Mouse (Mus musculus): ENCODE results near the gene Pcolce2.

Pcolce2 gene

DNA sequence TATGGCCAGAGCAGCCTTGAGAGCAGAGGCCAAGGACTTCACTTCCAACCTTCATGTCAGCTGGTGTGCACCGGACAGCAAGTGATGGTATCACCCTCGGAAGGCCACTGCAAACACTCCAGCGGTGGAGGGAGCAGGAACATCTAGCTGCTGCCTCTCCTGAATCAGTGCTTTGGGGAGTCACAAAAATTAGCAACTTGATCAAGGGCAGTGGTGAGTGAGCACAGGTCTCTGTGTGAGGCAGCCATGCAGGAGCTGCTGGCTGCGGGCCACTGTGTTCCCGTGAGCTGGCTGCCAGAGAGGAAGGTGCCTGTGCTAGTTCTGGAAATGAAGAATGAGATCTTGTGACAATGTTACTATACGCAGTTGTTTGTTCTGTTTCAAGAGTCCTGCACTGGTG lies 16.0 kb downstream of the Pcolce2 start:
- in situ Hi-C loops (cut with MboI, MseI) = no loop called here

DNA sequence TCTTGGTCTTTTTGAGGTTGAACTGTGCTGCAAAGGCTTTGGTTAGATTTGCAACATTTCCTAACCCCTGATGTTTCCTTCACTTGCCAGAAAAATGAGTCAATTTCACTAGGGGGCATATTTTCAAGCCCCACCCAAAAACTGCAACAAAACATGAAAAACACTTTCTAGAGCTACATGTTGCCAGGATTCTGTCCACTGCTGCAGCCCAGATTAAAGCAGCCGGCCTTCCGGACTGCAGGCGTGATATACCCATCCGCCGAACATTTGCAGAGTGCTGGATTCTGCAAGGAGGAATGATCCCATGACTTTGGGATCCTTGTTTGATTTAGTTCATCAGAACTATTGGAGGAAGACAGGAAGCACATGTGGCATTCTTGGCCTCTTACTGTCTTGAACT lies 17.0 kb downstream of the Pcolce2 start:
- in situ Hi-C loops (cut with MboI, MseI) = no loop called here

DNA sequence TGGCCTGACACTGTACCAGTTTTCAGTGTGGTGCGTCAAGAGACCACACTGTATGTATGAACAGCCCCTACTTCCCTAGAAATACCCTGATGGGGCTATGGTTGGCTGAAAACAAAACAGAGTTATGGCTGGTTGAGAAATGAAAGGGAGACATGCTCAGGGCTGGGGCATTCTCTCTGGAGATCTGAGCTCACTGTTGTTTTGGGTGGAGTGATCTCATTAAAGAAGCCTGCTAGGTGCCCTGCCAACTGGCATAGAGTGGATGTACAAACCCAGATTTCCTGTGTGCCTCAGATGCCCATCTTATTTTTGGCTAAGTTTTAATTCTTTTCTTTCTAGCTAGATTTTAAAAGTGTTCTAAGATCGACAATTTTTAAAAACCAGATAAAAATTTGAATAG lies 20.5 kb downstream of the Pcolce2 start:
- in situ Hi-C loops (cut with MboI, MseI) = no loop called here

DNA sequence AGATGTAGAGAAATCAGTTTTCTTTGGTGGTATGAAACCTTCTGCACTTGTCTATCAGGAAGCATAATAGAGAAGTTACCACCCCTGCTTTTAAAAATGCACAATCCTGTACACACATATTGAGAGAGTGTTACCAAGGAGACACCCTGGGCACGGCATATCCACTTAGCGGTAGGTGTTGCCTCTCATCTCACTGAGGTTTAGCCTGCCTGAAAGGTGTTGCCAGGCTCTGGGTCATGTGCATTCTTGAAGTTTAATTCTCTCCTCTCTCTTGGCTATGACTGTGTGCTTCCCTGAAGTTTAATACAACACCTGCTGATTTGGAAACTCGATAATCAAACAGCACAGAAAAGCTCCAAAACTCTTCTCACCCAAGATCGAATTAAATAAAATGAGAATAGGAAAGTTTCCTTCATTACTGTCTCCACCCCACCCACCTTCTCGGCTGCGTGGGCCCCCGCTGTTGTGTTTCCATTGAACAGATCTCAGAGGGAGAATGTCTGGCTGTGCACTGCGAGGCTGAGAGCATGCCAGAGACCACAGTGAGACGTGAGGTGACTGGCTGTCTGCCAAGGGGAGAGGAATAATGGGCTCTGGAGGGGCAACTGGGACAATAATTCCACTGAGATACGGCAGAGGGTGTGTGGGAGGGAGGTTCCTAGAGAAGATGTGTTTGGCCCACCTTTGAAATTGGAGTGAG lies 27.0 kb downstream of the Pcolce2 start:
- in situ Hi-C loops (cut with MboI, MseI) = no loop called here

DNA sequence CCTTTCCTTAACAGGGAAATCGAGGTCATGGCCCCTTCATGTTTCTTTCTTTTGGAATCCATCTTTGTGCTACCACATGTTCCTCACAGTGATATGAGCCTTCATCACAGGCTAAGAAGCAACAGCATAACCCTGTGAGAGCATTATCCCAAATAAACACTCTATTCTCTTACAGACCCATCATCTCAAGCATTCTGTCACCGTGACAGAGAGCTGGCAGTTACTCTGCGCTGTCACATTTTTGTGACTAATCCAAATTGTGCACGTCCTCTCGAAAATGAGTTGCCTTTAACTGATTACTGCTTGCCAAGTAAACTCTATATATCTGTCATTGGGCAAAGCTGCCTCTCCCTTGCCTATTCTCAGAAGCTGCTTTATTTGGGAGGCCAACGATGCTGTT lies 28.4 kb downstream of the Pcolce2 start:
- in situ Hi-C loops (cut with MboI, MseI) = no loop called here

DNA sequence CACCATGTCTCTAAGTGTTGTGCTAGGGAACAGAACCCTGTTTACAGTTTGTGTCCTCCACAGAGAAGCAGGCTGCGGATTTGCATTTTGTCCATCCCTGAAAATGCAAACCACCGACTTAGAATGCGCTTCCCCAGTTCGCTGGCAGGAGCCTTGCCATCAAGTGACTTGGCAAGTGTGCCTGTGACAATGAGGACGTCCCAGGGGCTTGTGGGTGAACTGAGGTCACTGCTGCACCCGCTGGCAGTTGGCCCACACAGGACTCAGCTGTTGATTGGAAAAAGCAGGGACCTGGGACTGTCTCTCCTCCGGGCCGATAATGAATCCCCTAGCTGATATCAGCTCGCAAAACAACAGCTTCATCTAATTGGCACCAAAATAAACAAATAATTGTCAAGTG lies 30.4 kb downstream of the Pcolce2 start:
- in situ Hi-C loops (cut with MboI, MseI) = no loop called here

DNA sequence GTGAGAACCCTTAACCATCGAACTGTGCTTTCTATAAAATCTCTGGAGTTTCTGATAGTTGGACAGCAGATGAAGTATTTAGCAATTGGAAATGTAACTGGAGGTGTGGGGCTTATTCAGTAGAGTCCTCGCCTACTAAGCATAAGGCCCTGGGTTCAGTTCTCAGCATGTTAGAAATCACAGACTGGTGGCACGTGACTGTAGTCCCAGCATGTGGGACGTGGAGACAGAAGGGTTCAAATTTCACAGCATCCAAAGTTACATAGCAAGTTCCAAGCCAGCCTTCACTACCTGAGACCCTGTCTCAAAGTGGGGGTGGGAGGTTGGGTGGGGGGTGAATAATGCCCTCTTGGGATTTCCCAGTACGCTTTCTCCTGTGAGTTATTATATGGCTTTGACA lies 30.9 kb downstream of the Pcolce2 start:
- in situ Hi-C loops (cut with MboI, MseI) = no loop called here

DNA sequence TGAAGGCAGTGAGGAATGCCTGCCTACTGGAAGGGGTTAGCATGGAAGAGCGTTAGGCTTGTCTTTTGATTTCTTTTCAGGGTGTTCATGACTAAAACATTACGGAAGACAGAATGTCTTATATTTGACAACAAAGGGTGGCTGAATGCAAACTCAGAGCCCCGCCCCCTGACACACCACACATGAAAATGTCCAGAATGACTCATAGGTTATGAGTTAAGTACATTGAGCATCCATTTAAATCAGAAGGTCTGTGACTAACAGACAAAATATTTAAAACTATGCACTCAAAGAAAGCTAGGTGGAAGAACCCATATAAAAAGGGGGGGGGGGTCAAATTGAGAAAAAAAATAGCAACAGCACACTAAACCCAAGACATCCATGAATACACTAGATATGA lies 34.9 kb downstream of the Pcolce2 start:
- in situ Hi-C loops (cut with MboI, MseI) = no loop called here

DNA sequence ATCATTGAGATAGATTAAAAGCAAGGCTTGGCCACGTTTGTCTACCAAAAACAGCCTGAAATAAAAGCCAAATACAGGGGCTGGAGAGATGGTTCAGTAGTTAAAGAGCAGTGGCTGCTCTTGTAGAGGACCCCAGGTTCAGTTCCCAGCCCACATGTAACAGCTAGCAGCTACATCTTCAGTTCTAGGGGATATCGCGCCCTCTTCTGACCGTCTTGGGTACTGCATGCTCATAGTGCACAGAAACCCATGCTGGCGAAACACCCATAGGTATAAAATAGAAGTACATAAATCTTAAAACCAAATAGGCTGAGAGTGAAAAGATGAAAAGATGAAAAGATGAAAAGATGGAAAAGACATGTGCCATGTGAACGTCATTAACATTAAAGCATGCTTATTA lies 35.4 kb downstream of the Pcolce2 start:
- in situ Hi-C loops (cut with MboI, MseI) = no loop called here

DNA sequence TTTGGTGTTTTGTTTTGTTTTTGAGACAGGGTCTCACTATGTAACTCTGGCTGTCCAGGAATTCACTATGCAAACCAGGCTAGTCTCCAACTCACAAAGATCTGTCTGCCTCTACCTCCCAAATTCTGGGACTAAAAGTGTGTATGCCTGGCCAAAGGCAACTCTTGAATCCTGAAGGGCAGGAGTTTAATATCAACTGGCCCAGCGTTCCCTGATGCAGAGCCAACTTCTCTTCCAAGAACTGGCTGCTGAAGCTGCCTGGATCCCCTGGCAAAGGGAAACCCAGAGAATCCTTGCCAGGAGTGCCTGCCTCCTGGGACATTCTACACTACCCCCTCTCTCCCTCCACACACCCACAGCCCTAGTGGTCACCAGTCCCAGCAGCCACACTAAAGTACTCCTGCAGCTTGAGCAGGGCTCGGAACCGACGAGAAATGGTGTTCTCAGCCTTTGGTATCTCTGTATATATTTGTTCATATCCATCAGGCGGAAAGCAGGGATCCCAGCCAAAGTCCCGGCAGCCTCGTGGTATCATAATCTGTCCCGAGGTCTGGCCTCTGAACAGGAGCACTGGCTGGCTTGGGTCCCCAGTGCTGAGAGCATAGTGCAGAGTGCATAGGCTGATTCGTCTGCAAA lies 37.8 kb downstream of the Pcolce2 start:
- in situ Hi-C loops (cut with MboI, MseI) = no loop called here

DNA sequence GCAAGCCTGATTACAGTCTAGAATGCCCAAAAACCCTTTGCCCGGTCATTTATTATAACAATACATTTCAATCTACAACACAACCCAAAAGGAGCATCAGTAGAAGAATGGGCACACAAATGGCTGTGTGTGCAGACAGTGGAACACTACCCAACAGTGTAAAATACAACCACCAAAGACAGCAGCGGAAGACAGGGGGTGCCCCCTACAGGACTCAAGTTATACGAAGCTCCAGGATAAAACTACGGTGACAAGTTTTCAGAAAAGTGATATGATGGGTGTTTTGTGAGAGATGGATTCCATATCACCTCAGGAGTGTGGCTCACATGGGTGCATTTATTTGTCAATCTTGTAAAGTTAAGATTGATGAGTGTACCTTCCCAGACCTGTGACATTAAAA lies 38.6 kb downstream of the Pcolce2 start:
- in situ Hi-C loops (cut with MboI, MseI) = no loop called here

DNA sequence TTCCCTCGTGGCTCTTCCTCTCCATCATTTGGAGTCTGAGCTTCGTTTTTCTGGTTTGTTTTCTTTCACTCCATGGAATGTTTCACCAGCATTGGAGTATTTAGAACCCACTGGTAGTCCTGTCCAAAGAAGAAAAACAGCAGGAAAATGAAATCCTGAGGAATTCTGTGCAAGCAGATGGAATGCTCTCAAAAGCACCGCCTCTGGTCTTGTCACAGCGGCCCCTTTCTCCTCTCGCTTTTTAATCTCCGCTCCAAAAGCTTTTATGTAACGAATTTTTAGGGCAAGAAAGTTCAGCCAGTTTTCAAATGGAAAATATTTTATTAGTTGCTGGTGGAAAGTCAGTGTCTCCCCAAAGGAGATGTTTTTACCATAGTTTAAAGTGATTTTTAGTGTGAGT lies 42.6 kb downstream of the Pcolce2 start:
- in situ Hi-C loops (cut with MboI, MseI) = loop anchor here (5.0 to 10.0 kb wide), 2 partner anchors 85 to 138 kb away; no protein-coding TSS in a partner anchor

DNA sequence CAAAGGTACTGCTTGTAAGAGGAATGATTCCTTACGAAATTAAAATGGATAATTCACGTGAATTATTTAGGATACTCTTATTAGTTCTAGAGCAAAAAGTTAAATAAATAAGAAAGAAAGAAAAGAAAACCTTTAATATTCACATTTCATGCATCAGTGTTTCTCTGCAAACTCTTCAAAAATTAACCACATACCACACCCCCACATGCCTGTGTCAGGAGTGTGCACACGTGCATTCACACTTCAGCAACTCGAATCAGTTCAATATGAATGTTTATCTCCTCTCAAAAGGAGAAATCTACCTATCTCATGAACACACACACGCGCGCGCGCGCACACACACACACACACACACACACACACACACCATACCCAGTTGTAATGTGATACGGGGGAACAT lies 43.3 kb downstream of the Pcolce2 start:
- in situ Hi-C loops (cut with MboI, MseI) = loop anchor here (5.0 to 10.0 kb wide), 2 partner anchors 86 to 138 kb away; no protein-coding TSS in a partner anchor

DNA sequence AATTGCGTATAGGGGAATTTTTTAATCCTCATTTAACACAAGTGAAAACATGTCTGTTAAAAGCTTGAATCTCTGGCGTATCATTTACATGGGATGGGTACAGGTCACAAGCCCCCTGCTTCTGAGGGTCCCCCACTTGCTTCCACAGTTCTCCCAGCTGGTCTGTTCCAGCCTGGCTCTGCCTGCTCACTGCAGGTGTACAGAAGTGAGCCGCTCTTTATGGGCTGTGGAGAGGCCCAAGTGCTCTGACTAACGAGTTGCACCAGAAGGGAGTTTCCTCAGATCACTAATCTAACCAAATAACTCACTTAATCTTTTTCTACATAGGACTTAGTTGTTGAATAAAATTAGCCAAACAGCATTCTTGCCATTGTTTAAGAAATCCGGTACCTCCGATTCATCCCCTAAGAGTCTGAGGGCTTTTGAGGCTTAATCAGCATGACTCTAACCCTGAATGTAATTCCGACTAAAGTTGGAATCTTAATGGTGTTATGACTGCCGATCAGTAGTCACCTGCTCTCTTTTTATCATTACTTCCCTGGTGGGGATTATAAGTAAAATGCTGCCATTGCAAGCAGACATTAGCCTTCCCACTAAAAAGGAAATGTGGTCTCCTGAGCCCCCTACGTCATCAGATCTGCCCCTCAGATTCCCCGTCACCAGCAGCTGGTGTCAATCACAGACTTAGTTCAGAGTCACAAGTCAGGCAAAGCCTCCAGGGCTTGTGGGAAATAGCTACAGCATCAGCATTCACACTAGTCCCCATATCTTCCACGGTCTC lies 48.4 kb downstream of the Pcolce2 start:
- in situ Hi-C loops (cut with MboI, MseI) = loop anchor here (10.0 kb wide), 1 partner anchor 91 kb away; no protein-coding TSS in a partner anchor

DNA sequence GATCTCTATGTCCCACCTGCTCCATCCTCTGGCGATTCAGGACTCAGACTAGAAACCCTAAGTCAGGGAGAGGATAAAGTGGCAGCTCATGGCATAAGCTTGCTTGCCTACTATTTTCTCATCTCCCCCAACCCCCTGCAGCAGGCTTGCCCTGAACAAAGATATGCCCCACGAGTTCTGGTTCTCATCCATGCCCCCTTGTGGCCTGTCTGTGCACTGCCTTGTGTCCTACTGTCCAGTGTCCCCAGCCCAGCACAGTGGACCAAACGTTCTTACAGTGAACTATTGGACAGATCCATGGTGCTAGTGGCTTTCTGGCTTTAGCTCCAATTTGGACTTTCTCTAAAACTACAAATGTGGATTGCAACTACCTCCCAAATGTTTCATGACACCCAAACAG lies 50.7 kb downstream of the Pcolce2 start:
- in situ Hi-C loops (cut with MboI, MseI) = loop anchor here (10.0 kb wide), 1 partner anchor 93 kb away; no protein-coding TSS in a partner anchor

DNA sequence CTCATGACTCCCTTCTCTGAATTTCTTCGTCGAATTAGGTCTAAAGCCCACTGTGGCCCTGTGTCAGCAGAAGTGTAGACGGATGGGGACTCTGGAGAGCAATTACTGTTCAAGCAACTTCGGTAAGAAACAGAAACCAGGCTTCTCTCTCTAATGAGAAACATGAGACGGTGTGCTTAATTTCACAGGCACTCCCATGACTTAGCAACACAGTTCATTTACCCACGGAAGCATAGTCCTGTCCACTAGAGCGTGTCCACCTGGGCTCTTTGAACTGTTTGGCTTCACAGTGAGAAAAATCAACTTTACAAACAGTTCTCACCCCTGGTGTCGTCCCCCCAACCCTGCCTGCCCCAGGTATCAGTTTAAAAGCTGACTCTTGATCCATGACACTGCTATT lies 55.4 kb downstream of the Pcolce2 start:
- in situ Hi-C loops (cut with MboI, MseI) = no loop called here

DNA sequence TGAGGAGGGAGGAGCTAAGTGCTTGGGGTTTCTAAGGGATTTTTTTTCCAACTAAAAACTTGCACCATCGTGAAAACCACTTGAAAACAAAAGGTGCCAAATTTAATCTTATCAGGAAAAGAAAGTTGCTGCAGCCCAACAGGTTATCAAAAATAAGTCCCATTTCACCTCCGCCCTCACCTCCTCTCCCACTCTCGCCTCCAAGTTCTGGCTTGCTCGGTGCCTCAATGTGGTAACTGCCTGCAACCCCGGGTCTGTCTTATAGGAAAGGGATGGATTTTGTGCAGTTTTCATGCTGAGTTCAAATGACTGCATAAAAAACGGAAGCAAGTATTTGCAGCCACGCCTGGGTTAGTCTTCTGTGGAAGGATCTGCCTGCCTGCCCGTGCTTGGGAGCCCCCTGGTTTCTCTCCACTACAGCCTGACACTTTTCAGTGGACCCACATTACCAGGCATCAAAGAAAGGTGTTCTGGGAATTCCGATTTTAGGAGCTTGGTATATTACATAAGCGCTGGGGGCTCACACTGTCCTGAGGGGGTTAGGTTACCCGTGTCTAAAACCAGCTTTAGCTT lies 56.2 kb downstream of the Pcolce2 start:
- in situ Hi-C loops (cut with MboI, MseI) = no loop called here

DNA sequence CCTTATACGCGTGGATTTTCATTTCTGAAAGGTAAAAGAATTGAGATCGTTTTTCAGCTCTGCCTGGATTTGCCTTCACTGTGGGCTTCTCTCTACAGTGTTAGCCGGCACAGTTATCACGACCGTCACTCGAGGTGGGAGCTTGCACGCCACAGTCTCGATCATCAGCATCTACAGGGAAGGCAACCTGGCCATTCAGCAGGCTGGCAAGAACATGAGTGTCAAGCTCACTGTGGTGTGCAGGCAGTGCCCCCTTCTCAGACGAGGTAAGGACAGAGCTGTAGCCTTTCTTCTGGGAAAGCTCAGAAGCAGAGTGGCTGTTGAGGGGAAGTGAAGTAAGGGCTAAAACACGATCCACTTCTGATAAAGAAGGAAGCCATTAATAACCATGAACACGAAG lies 57.1 kb downstream of the Pcolce2 start:
- in situ Hi-C loops (cut with MboI, MseI) = no loop called here

DNA sequence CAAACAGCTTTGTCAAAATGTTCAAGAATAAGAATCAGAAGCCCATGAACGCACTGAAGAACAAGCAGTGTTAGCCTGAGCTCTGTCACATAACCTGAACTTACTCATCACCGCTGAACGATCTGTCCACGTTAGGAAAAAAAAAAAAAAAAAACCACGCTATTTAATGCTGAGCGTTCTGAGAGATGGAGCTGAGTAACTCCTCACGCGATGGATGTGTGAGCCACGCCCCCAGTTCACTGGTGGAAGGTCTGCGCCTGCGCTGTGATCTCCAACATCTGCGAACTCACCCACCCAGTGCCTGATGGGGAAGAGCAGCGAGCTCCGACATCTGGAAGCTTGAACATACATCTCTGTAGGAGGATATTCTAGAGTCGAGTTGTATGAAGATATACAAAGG lies 57.6 kb downstream of the Pcolce2 start:
- in situ Hi-C loops (cut with MboI, MseI) = no loop called here

DNA sequence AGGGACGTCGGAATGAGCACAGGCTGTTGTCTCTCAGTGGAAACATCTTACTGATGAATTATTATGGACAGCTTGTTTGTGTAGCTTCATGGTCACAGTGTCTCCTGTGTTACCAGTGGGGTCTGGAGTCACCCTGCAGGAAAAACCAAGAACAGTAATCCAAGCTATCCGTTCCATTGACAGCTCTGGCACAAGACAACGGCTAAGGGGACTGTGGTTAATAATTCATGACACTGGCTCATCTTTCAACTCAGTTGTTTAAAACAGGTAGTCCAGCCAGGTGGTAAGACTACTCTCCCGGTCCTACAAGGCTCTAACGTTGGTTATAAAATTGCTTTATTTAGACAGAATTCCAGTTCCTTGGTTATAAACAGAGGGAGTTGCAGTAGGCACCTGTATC lies 59.2 kb downstream of the Pcolce2 start:
- in situ Hi-C loops (cut with MboI, MseI) = no loop called here

DNA sequence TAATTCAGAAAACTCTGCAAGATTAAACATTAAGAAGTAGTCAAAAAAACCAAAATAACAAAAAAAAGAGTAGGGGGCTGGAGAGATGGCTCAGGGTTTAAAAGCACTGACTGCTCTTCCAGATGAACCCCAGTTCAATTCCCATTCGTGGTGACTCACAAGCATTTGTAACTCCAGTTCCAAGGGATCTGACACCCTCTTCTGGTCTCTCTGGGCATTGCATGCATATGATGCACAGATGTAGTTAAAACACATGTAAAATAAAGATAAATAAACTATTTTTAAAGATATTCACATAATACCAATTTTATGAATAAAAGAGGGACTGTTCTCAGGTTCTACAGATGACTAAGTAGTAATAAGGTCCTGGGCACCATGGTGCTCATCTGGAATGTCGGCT lies 60.4 kb downstream of the Pcolce2 start:
- in situ Hi-C loops (cut with MboI, MseI) = no loop called here

DNA sequence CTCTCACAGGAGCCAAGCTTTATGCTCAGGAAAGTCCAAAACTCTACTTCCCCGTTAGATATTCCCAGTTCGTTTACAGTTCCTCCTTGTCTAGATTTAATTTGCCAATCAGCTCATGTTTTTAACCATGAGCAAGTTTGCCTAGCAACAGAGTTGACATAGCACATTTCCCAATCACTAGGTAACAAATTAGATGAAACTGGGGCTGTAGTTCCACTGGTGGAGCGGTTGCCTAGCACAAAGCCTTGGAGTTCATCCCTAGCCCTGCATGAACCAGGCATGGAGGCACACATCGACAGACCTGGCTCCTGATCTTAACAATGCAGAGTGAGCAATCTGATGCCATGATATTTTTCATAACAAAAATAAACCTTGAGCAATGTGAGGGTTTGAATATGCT lies 61.9 kb downstream of the Pcolce2 start:
- in situ Hi-C loops (cut with MboI, MseI) = no loop called here
